Mouse (Mus musculus) liver, embryonic 16.5 days (tissue): ENCODE measurements around the gene Lrrc31. TPM values are rescaled to one million over a fixed set of nuclear protein-coding genes. Genes with fewer than 3 reads are reported as not detected.
"Not testable (repeated sequence)": the region's sequence is repeated elsewhere in the genome, so short reads cannot be mapped to it uniquely, and the experiment has no call there.

ENCODE experiments used
- ATAC-seq: fragments of 200-750 bp; cut with Nextera tagmentation; 2 replicates; pipeline ENCODE4 v1.8.0; 2017; ENCODE audit warnings: low read depth, mild to moderate bottlenecking, moderate number of reproducible peaks, moderate library complexity
- H3K27ac ChIP-seq: fragments of 300-500 bp; sonication (generic); 2 replicates; pipeline ENCODE4 v1.5.1; 2014; ENCODE audit warnings: mild to moderate bottlenecking, low read length
- H3K27me3 ChIP-seq: fragments of 300-500 bp; sonication (generic); 2 replicates; pipeline ENCODE4 v1.6.1; 2014; ENCODE audit warnings: low read depth, low read length, mixed read lengths; ENCODE audit not compliant: control insufficient read depth, insufficient read depth
- H3K36me3 ChIP-seq: fragments of 300-500 bp; sonication (generic); 2 replicates; pipeline ENCODE4 v1.6.1; 2014; ENCODE audit warnings: mild to moderate bottlenecking; ENCODE audit not compliant: control insufficient read depth, insufficient read depth
- H3K4me1 ChIP-seq: fragments of 300-500 bp; sonication (generic); 2 replicates; pipeline ENCODE4 v1.6.1; 2014; ENCODE audit warnings: low read depth, low read length, mixed read lengths; ENCODE audit not compliant: control insufficient read depth
- H3K4me2 ChIP-seq: fragments of 300-500 bp; sonication (generic); 2 replicates; pipeline ENCODE4 v1.6.1; 2014; ENCODE audit warnings: low read depth, low read length, mixed read lengths
- H3K4me3 ChIP-seq: fragments of 300-500 bp; sonication (generic); 2 replicates; pipeline ENCODE4 v1.5.1; 2014; ENCODE audit warnings: low read depth, mild to moderate bottlenecking, low read length
- H3K9ac ChIP-seq: fragments of 300-500 bp; sonication (generic); 2 replicates; pipeline ENCODE4 v1.6.1; 2014; ENCODE audit warnings: low read depth, low read length
- H3K9me3 ChIP-seq: fragments of 300-500 bp; sonication (generic); replicated peaks from 2 replicates; pipeline ENCODE4 v1.6.1; 2016; ENCODE audit warnings: low read length; ENCODE audit not compliant: control insufficient read depth
- WGBS: fragments of 180-500 bp; shearing (Covaris S2); extraction: QIAGEN DNeasy Blood & Tissue Kit; methylation state at CpG from one replicate; pipeline ENCODE4 v1.1.7; 2014; ENCODE audit not compliant: insufficient replicate concordance; 5-methylcytosine and 5-hydroxymethylcytosine counted together
- polyA plus RNA-seq: library from polyadenylated mRNA; unstranded; fragments of >200 nt; fragmentation: Nextera tagmentation; extraction: Ambion mirVana; gene quantifications from 2 replicates; pipeline ENCODE4 v1.2.1, GENCODE M21; 2015

Gene Lrrc31
- polyA plus RNA-seq: not detected in 2 replicates

DNA sequence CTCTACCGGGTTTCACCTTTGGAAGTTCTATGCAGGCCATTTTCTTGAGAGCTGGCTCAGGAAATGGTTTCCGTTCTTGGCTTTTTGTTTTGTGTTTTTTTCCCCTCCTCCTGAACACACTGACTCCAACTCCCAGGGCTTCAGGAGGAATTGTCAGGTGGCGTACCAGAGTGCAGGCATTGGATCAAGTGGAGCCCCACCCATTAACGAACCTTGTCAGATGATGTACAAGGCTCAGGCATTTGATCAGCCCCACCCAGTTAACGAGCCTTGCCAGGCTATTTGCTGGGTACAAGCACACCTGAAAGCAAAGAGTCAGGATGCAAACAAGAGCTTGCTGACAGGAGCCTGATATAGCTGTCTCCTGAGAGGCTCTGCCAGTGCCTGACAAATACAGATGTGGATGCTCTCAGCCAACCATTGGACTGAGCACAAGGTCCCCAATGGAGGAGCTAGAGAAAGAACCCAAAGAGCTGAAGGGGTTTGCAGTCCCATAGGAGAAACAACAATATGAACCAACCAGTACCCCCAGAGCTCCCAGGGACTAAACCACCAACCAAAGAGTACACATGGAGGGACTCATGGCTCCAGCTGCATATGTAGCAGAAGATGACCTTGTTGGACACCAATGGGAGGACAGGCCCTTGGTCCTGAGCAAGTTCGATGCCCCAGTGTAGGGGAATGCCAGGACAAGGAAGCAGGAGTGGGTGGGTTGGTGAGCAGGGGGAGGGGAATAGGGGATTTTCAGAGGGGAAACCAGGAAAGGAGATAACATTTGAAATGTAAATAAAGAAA lies at the start of gene Lrrc31:
TSS of gene Lrrc31 (minus strand) at position 133 of the 795 bp plus-strand sequence.
- H3K27ac ChIP-seq, H3K27me3 ChIP-seq, H3K9me3 ChIP-seq, H3K4me3 ChIP-seq, H3K4me1 ChIP-seq, H3K9ac ChIP-seq, H3K36me3 ChIP-seq, H3K4me2 ChIP-seq, ATAC-seq: not testable (repeated sequence)
- 58% methylated on average over 6 of the region's 6 CpGs for WGBS

DNA sequence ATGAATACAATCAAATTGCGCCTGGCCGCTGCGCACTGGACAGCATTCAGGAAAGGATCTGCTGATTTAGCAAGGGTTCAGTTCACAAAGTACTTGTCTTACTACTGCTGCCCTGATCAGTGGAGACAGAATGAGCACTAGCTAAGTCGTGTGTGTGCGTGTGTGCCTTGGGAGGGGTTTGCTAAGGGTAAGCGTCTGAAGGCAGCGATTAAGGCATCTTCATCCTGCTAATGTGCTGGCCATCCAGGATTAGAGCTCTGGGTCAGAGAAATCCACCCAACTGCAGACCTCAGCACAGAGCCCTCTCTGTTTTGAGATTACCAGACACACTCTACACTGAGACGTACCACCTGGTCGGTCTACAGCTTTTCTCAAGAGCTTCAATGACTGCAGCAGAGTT lies 48.7 kb upstream of the Lrrc31 start:
- H3K4me1 ChIP-seq: no peaks in the 10 kb centered on the region
- no peaks in the 10 kb centered on the region for H3K27me3 ChIP-seq
- no peak overlapping the region for H3K4me3 ChIP-seq
- no peak overlapping the region for H3K27ac ChIP-seq
- no peaks in the 10 kb centered on the region for H3K9me3 ChIP-seq
- no peak for ATAC-seq
- H3K4me2 ChIP-seq: no peak overlapping the region
- WGBS: 80% methylated on average over 9 of the region's 9 CpGs
- H3K36me3 ChIP-seq: no peaks in the 10 kb centered on the region
- H3K9ac ChIP-seq: no peak overlapping the region

DNA sequence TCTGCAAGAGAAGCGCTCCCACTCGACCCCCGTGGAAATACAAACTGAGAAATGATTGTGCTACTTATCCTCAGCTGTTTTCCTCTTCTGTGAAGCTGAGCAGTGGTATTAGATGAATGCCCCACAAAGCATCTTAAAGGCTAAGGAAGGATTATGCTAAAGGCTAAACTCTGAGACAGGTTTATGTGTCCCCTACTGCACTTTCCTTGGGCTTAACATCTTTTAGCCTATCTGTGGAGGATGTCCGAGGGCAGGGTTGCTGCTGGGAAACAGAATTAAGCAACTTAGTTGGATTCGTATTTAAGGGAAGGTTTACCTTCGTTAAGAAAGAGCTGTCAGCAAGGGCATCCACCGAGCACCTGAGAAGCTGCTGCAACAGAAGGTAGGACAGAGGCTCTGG lies 46.4 kb upstream of the Lrrc31 start, which contains the start of gene Samd7:
TSS of gene Samd7 (plus strand) at position 288 of the 400 bp plus-strand sequence.
- Histone ChIP-seq H3K27me3 (no peaks in the 10 kb centered on the region), H3K4me2 (no peak within 1 kb of the TSS), H3K9ac (no peak within 1 kb of the TSS), H3K27ac (no peak within 1 kb of the TSS), H3K4me3 (no peak within 1 kb of the TSS), H3K36me3 (no peaks in the 10 kb centered on the region), H3K4me1 (no peaks in the 10 kb centered on the region), H3K9me3 (no peaks in the 10 kb centered on the region)
- ATAC-seq: no peak
- 60% methylated on average over 7 of the region's 7 CpGs for WGBS

- Histone ChIP-seq H3K4me3 (no peak overlapping the region), H3K9ac (no peak overlapping the region), H3K36me3 (no peaks in the 10 kb centered on the region), H3K27ac (no peak overlapping the region), H3K27me3 (no peaks in the 10 kb centered on the region), H3K9me3 (no peaks in the 10 kb centered on the region), H3K4me2 (no peak overlapping the region), H3K4me1 (no peaks in the 10 kb centered on the region)
- ATAC-seq: no peak
- 78% methylated on average over 7 of the region's 7 CpGs for WGBS
These were observed 43.2 kb upstream of the Lrrc31 start for GRCm38 (mm10) chr3:30742891-30743290.

DNA sequence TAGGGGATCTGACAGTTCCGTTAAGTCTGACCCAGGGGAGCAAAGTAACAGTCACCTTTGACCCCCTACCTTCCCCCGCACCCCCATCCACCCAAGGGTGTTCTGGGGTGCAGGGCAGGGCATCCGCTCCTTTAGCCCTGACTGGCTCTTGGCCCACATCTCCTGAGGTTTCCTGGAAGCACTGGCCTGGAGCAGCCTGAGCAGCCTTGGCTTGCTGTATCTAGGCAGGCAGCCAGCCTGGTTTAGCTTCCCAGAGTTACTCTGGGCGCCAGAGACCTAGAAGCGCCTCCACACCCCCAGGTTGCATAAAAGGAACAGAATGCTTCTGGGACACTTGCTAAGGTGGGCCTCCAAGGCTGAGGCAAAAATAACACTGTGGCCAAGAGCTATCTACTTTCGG lies 41.7 kb upstream of the Lrrc31 start:
- no peaks in the 10 kb centered on the region for H3K4me1 ChIP-seq
- H3K4me3 ChIP-seq: no peak overlapping the region
- ATAC-seq: no peak
- no peak overlapping the region for H3K9ac ChIP-seq
- no peak overlapping the region for H3K4me2 ChIP-seq
- no peak overlapping the region for H3K27ac ChIP-seq
- H3K27me3 ChIP-seq: no peaks in the 10 kb centered on the region
- no peaks in the 10 kb centered on the region for H3K9me3 ChIP-seq
- no peaks in the 10 kb centered on the region for H3K36me3 ChIP-seq
- 63% methylated on average over 6 of the region's 6 CpGs for WGBS

GRCm38 (mm10) chr3:30736809-30737208 lies 37.2 kb upstream of the Lrrc31 start:
- WGBS: 79% methylated on average over 9 of the region's 9 CpGs
- Histone ChIP-seq H3K4me3 (no peak overlapping the region), H3K4me1 (no peaks in the 10 kb centered on the region)

DNA sequence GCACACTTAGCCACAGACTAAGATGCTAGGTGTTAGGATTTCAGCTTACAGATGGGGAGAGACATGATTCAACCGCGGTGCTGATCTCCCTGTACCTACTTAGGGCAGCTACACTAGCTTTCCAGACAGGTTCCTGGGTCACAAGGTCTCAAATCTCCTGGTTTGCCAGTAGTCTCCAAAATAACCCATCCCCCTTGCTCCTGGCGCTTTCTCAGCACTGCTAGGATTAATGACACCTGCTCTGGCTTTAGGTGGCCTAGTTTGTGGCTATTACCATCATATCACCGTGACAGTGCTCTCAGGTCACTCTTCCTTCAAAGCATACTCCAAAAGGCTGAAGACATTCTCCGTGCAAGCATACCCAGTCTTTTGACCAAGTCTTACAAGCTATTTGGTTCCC lies 29.4 kb upstream of the Lrrc31 start:
- no peak for ATAC-seq

More at GRCm38 (mm10) chr3:30736809-30737208, 37.2 kb upstream of the Lrrc31 start:
- no peak for ATAC-seq
- Histone ChIP-seq H3K36me3 (no peaks in the 10 kb centered on the region), H3K9ac (no peak overlapping the region), H3K4me2 (no peak overlapping the region), H3K27me3 (no peaks in the 10 kb centered on the region), H3K27ac (no peak overlapping the region), H3K9me3 (no peaks in the 10 kb centered on the region)

GRCm38 (mm10) chr3:30727209-30727608 lies 27.6 kb upstream of the Lrrc31 start:
- 56% methylated on average over 4 of the region's 4 CpGs for WGBS
- Histone ChIP-seq H3K9me3 (no peaks in the 10 kb centered on the region), H3K27ac (no peak overlapping the region), H3K4me3 (no peak overlapping the region), H3K9ac (no peak overlapping the region), H3K4me1 (no peaks in the 10 kb centered on the region), H3K4me2 (no peak overlapping the region), H3K36me3 (no peaks in the 10 kb centered on the region), H3K27me3 (no peaks in the 10 kb centered on the region)
- ATAC-seq: no peak

More for the DNA sequence above, 29.4 kb upstream of the Lrrc31 start:
- Histone ChIP-seq H3K4me2 (no peak overlapping the region), H3K36me3 (no peaks in the 10 kb centered on the region), H3K4me1 (no peaks in the 10 kb centered on the region), H3K4me3 (no peak overlapping the region), H3K27ac (no peak overlapping the region), H3K27me3 (no peaks in the 10 kb centered on the region), H3K9ac (no peak overlapping the region), H3K9me3 (no peaks in the 10 kb centered on the region)
- WGBS: 72% methylated on average over 5 of the region's 5 CpGs

GRCm38 (mm10) chr3:30725514-30725913 lies 25.9 kb upstream of the Lrrc31 start:
- ATAC-seq: no peak
- H3K27ac ChIP-seq: no peak overlapping the region
- H3K4me3 ChIP-seq: no peak overlapping the region
- no peaks in the 10 kb centered on the region for H3K27me3 ChIP-seq
- WGBS: 64% methylated on average over 7 of the region's 7 CpGs
- no peaks in the 10 kb centered on the region for H3K9me3 ChIP-seq
- H3K36me3 ChIP-seq: no peaks in the 10 kb centered on the region
- no peak overlapping the region for H3K4me2 ChIP-seq
- H3K9ac ChIP-seq: no peak overlapping the region
- no peaks in the 10 kb centered on the region for H3K4me1 ChIP-seq
